Mouse (Mus musculus) forebrain, embryonic 10.5 days (tissue): ENCODE data around the gene Mgll. TPM values are rescaled to one million over a fixed set of nuclear protein-coding genes. Genes with fewer than 3 reads are reported as not detected.

Experiments used
- DNase-seq: peaks from one replicate; pipeline ENCODE4 v3.0.0-alpha.2; 2017; ENCODE audit warnings: low spot score; ENCODE audit errors: extremely low spot score
- H3K27ac ChIP-seq: fragments of 300-500 bp; sonication (generic); 2 replicates; pipeline ENCODE4 v1.5.1; 2016; ENCODE audit warnings: mild to moderate bottlenecking
- H3K27me3 ChIP-seq: fragments of 300-500 bp; sonication (generic); 2 replicates; pipeline ENCODE4 v1.6.1; 2016; ENCODE audit warnings: mild to moderate bottlenecking; ENCODE audit not compliant: poor library complexity, severe bottlenecking
- H3K36me3 ChIP-seq: fragments of 300-500 bp; sonication (generic); replicated peaks from 2 replicates; pipeline ENCODE4 v1.6.1; 2016; ENCODE audit warnings: mild to moderate bottlenecking, moderate library complexity
- H3K4me1 ChIP-seq: fragments of 300-500 bp; sonication (generic); 2 replicates; pipeline ENCODE4 v1.6.1; 2016
- H3K4me3 ChIP-seq: fragments of 300-500 bp; sonication (generic); 2 replicates; pipeline ENCODE4 v1.5.1; 2016; ENCODE audit warnings: mild to moderate bottlenecking, moderate library complexity
- H3K9me3 ChIP-seq: fragments of 300-500 bp; sonication (generic); 2 replicates; pipeline ENCODE4 v1.6.1; 2016; ENCODE audit warnings: mild to moderate bottlenecking, moderate library complexity
- whole genome bisulfite sequencing: fragments of 180-500 bp; shearing (Covaris S2); methylation state at CpG from one replicate; pipeline ENCODE4 v1.1.7; 2016; 5-methylcytosine and 5-hydroxymethylcytosine counted together
- polyA plus RNA-seq: library from polyadenylated mRNA; unstranded; fragments of >200 nt; fragmentation: Nextera tagmentation; extraction: Ambion mirVana; gene quantifications from 2 replicates; pipeline ENCODE4 v1.2.1, GENCODE M21; 2016

Gene Mgll
- polyA plus RNA-seq, 1 experiment from 2014 or later = 5.8 TPM

DNA sequence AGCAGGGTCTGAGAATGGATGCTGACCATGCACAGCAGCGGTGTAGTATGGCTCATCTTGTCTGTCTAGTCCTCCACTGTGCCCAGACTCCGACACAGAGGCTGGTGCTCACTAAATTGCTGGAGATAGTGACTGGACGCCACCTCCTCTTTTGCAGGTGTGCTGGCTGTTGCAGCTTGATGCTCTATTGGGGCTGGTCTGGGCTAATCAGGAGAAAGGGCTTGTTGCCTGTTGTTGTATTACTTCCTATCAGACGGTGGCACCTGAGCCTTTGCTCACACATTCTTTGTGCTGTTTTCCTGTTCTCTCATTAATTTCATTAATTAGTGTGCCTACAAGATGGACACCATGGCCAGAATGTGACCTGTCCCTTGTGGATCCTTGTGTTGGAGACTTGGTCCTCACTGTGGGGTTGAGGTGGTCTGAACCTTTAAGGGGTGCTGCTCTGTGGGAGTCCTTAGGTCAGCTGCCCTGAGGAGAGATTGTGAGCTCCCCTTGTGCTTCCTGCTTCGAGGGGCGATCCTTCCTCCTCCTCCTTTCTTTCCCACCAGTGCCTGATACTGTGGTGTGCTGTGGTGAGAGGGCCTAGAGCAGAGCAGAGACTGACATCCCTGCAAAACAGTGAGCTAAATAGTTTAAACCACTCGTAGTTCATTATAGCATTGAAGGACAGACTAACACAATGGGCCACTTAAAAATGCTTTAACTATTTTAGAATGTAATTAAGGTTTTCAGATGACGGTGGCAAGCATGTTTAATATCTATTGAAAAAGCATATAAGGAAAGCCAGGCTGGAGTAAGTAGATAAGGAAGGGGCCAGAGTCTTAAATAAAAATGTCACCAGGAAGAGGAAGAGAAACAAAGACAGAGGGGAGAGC, 15.6 kb upstream of the Mgll start:
- no peak for DNase-seq
- Histone ChIP-seq H3K27ac (peak overlapping the region; percentile 26; the same call in 1 of the 2 replicates), H3K9me3 (no peaks in the 10 kb centered on the region), H3K27me3 (no peaks in the 10 kb centered on the region), H3K36me3 (no peaks in the 10 kb centered on the region), H3K4me1 (peaks cover 7% of the 10 kb centered on the region; the same call in 1 of the 2 replicates), H3K4me3 (no peak overlapping the region)
- 76% methylated on average over 8 of the region's 8 CpGs for WGBS

GRCm38 (mm10) chr6:88709279-88709575, 15.0 kb upstream of the Mgll start:
- no peak for DNase-seq
- Histone ChIP-seq H3K4me1 (peaks cover 13% of the 10 kb centered on the region), H3K9me3 (no peaks in the 10 kb centered on the region), H3K27me3 (no peaks in the 10 kb centered on the region), H3K36me3 (no peaks in the 10 kb centered on the region), H3K27ac (no peak overlapping the region), H3K4me3 (no peak overlapping the region)
- WGBS = 88% methylated on average over 1 of the region's 1 CpGs

DNA sequence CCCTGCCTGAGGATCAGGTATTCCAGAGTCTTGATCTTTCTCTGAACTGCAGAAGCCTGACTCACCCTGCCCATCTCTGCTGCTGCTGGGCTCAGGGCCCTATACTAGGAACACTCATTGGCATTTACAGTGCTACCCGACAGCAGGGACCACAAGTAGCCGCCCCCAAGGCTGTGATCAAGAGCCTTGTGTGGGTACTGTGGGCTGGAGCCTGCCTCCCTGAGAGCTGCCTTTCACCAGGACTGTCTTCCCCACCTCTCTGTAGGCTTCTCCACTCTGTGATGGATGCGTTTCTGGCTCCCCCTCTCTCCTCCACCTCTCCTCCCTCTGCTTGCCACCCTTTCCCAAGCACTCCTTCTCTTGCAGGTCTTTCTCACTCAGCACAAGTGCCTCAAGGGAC, 12.9 kb upstream of the Mgll start:
- Histone ChIP-seq H3K4me3 (no peak overlapping the region), H3K36me3 (no peaks in the 10 kb centered on the region), H3K9me3 (no peaks in the 10 kb centered on the region), H3K4me1 (peaks cover 34% of the 10 kb centered on the region), H3K27me3 (no peaks in the 10 kb centered on the region), H3K27ac (no peak overlapping the region)
- WGBS = 74% methylated on average over 3 of the region's 3 CpGs
- DNase-seq = no peak

DNA sequence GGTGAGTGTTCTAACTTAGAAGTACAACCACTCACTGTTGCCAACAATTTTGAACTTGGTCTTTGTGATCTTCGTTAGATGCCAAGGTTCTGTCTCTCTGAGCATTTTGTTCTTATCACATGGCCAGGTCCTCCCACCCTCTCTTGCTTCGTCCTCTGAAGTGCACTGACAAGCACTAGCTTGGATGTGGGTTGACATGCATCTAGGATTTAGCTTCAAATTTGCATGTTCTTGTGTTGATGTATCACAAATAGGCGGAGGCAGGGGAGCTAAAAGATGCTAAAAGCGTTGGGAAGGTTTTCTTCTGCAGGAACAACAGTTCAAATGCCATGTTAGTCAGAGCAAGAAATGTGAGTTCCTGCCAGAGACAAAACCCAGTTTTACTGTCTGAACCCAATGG, 12.1 kb upstream of the Mgll start:
- no peak overlapping the region for H3K4me3 ChIP-seq
- no peaks in the 10 kb centered on the region for H3K9me3 ChIP-seq
- H3K27ac ChIP-seq = no peak overlapping the region
- 84% methylated on average over 4 of the region's 4 CpGs for WGBS
- peaks cover 40% of the 10 kb centered on the region for H3K4me1 ChIP-seq
- 0 out of 2 replicates have a peak, but pooled peaks cover 3% of the 10 kb centered on the region for H3K27me3 ChIP-seq
- no peak for DNase-seq
- no peaks in the 10 kb centered on the region for H3K36me3 ChIP-seq

GRCm38 (mm10) chr6:88713320-88713719, 10.9 kb upstream of the Mgll start:
- peaks cover 47% of the 10 kb centered on the region for H3K4me1 ChIP-seq
- H3K4me3 ChIP-seq = no peak overlapping the region
- no peaks in the 10 kb centered on the region for H3K36me3 ChIP-seq
- DNase-seq = no peak
- no peaks in the 10 kb centered on the region for H3K9me3 ChIP-seq
- H3K27ac ChIP-seq = 0 out of 2 replicates have a peak overlapping the region, but pooled peaks have one; percentile 15
- 0 out of 2 replicates have a peak, but pooled peaks cover 12% of the 10 kb centered on the region for H3K27me3 ChIP-seq

GRCm38 (mm10) chr6:88714200-88714674, 10.0 kb upstream of the Mgll start:
- Histone ChIP-seq H3K36me3 (no peaks in the 10 kb centered on the region), H3K4me1 (peaks cover 41% of the 10 kb centered on the region), H3K9me3 (no peaks in the 10 kb centered on the region), H3K27me3 (0 out of 2 replicates have a peak, but pooled peaks cover 12% of the 10 kb centered on the region), H3K4me3 (no peak overlapping the region), H3K27ac (peak overlapping the region; percentile 74)
- DNase-seq = no peak
- WGBS = 90% methylated on average over 4 of the region's 4 CpGs

GRCm38 (mm10) chr6:88715378-88715781, 8.8 kb upstream of the Mgll start:
- DNase-seq = no peak
- Histone ChIP-seq H3K36me3 (no peaks in the 10 kb centered on the region), H3K27ac (peak overlapping the region; percentile 74), H3K27me3 (0 out of 2 replicates have a peak, but pooled peaks cover 12% of the 10 kb centered on the region), H3K4me3 (no peak overlapping the region), H3K9me3 (no peaks in the 10 kb centered on the region), H3K4me1 (peaks cover 41% of the 10 kb centered on the region)
- 38% methylated on average over 9 of the region's 9 CpGs for WGBS

GRCm38 (mm10) chr6:88715966-88716365, 8.2 kb upstream of the Mgll start:
- Histone ChIP-seq H3K27ac (peak overlapping the region; percentile 74), H3K4me1 (peaks cover 41% of the 10 kb centered on the region), H3K9me3 (no peaks in the 10 kb centered on the region), H3K27me3 (0 out of 2 replicates have a peak, but pooled peaks cover 12% of the 10 kb centered on the region), H3K4me3 (no peak overlapping the region), H3K36me3 (no peaks in the 10 kb centered on the region)
- 62% methylated on average over 5 of the region's 5 CpGs for WGBS
- DNase-seq = no peak

- Histone ChIP-seq H3K27me3 (peaks cover 23% of the 10 kb centered on the region), H3K9me3 (no peaks in the 10 kb centered on the region), H3K27ac (0 out of 2 replicates have a peak overlapping the region, but pooled peaks have one; percentile 40), H3K36me3 (no peaks in the 10 kb centered on the region), H3K4me1 (peaks cover 41% of the 10 kb centered on the region), H3K4me3 (no peak overlapping the region)
- WGBS = 77% methylated on average over 6 of the region's 6 CpGs
- DNase-seq = no peak
These were observed 6.8 kb upstream of the Mgll start for GRCm38 (mm10) chr6:88717143-88718032.

DNA sequence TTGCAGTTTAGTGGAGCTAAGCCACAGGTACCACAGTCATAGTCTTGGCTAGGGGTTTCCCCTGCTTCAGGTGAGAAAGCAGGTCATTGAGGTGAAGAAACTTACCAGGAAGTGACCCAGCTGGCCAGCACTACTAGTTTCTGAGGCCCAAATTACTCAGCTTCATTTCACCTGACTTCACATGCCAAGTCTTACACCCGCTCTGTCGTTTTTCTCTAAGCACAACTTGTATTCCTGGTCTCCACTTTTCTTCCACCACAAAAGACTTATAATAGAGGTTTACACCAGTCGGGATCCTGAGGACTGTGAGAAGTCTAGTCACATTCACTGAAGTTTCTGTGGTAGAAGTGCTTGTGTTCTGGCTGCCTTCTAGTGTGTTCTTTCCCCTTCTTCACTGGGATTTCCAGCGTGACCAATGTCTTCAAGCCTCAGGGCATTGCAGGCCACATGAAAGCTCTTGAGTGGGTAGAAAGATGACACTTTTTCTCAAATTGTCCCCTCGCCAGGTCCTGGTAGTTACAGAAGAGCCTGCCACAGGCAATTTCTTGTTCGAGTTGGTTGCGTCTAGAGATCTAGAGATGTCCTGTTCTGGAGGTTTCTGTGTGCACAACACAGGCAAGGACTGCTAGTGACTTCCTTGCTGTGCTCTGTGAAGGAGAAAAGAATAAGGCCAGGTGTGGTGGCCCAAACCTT, 6.0 kb upstream of the Mgll start:
- Histone ChIP-seq H3K9me3 (no peaks in the 10 kb centered on the region), H3K27me3 (peaks cover 31% of the 10 kb centered on the region), H3K4me1 (peaks cover 45% of the 10 kb centered on the region), H3K27ac (no peak overlapping the region), H3K36me3 (no peaks in the 10 kb centered on the region), H3K4me3 (no peak overlapping the region)
- DNase-seq = no peak
- WGBS = 87% methylated on average over 7 of the region's 7 CpGs

DNA sequence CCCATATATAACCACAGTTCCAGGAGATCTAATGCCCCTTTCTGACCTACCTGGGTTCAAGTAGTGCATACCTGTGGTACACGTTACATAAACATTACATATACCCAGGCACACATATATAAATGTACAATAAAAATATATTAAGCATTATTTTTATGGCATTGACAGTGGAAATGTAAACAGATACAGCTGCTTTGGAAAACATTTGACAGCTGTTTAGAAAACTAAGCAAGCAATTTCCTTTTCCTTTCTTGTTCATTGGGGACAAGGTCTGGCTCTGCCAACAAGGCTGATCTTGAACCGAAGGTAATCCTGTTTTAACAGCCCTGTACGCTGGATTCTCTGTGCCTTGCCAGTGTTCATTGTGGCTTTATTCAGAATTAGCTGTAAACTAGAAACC, 3.2 kb upstream of the Mgll start:
- 91% methylated on average over 3 of the region's 3 CpGs for WGBS
- H3K27me3 ChIP-seq = peaks cover 60% of the 10 kb centered on the region
- no peaks in the 10 kb centered on the region for H3K36me3 ChIP-seq
- H3K9me3 ChIP-seq = no peaks in the 10 kb centered on the region
- H3K4me3 ChIP-seq = no peak overlapping the region
- H3K4me1 ChIP-seq = peaks cover 39% of the 10 kb centered on the region
- DNase-seq = no peak
- no peak overlapping the region for H3K27ac ChIP-seq

DNA sequence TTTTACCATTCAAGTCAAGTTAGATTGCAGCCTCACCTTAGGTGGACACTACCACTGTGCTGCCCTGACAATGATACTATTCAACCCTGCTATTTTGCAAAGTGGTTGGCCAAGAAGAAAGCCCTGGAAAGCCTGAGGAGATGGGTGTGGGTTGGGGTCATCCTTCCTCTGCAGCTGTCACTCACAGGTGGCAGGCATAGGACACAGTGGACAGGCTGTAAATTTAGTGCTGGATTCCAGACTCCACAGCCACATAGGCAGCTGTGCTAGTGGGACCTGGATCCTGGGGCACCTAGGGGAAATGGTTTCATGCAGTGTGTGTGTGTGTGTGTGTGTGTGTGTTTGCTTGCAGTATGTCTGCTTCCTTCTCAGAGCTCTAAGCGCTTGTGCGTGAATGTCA, 1.3 kb upstream of the Mgll start:
- Histone ChIP-seq H3K4me1 (peaks cover 42% of the 10 kb centered on the region), H3K4me3 (no peak overlapping the region), H3K9me3 (no peaks in the 10 kb centered on the region), H3K27ac (no peak overlapping the region), H3K27me3 (peaks cover 65% of the 10 kb centered on the region), H3K36me3 (no peaks in the 10 kb centered on the region)
- no peak for DNase-seq
- WGBS = 94% methylated on average over 2 of the region's 2 CpGs
